Mouse (Mus musculus): ENCODE data around the gene Fhit. TPM values are rescaled to one million over a fixed set of nuclear protein-coding genes. Genes with fewer than 3 reads are reported as not detected.

The Fhit gene
- total RNA-seq, 2 experiments from 2014 or later: 5.1 to 6.5 TPM

DNA sequence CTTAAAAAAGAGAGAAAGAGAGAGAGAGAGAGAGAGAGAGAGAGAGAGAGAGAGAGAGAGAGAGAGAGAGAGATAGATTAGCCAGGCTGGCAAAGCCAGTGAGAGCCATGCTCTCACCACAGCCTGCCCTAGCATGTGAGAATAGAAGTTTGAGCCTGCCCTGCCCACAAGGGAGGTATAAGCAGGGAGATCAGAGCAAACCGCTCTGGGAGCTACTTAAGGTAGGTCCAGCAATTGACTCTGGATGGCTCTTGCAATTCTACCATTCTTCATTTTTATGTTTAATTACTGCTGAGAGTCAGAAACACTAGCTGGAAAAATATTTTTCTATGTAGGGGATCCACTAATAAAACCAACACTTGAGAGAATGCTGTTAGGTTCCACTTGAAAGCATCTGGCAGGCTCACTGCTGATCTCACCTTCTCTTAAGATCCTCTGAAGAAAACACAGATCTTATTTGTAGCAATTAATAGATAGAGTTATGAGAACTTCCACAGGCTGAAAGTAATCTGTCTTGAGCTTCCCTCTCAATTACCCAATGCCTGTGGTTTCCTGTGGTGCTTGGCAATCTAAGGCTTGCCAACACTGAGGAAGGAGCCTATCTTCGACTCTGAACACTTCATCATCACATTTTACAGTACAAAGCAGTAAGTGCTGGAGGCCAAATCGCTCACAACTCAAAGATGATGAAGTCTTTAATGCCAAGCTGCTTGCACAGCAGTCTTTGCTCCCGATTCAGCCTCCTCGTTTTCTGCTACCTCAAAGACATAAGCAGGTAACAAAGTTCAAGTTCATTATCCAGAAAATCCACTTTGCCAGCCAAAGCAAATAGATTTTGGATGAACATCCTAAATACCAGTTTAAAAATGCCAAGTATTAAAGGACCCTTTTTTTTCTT is 793.8 kb downstream of the Fhit start:
- no peak for DNase-seq (ENCODE audit: low spot score in 2 of 2)

DNA sequence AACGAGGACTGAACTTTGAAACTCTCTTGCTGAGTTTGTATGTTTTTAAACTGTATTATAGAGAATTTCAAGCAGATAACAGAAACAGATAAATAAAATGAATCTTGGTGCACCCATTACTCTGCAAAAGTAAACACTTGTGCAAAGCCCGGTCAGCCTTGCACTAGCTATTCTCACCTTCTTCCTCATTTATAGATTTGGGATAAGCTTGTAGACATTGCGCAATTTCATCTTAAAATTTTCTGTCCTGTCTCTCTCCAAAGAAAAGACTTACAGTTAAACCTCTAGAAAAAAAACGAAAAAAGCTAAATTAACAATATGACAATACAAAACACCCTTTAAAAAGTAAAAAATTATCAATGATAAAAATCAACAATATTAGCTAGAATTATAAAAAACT is 795.0 kb downstream of the Fhit start:
- no peak for DNase-seq (ENCODE audit: low spot score in 2 of 2)

DNA sequence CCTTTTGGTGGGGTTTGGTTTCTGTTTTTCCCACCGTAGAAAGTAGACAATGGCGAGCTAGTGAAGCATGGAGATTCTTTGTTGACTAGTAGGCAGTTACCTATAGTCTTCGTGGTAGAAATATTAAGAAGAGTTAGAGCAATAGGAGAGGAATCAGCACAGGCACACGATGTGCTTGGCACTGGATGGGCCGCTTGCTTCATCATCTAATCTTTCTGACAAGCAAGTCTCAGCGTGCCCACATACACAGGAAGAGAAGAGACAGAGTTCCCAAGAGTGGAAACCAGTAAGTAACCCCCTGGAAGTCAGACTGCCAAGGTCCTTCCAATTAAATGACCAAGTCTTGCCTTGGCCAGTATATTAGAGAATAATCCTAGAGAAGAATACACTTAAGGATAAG is 797.6 kb downstream of the Fhit start:
- DNase-seq (ENCODE audit: low spot score in 2 of 2): no peak

DNA sequence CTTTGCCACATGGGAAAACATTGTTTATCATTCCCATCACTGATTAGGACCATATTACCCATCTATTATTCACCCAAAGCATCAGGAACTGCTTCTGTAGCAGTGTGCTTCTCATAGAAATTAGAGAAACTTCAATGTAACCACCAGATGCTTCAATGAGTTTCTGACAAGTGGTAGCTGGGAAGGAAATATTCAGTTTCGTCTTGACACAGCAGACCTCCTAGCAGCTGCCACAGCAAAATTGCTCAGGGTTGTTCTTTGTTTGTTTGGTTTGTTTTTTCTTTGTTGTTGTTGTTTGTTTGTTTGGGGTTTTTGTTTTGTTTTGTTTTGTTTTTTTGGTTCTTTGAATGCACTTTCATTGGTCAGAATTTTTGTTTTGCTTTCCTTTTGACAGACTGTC is 798.5 kb downstream of the Fhit start:
- DNase-seq (ENCODE audit: low spot score in 2 of 2): no peak

DNA sequence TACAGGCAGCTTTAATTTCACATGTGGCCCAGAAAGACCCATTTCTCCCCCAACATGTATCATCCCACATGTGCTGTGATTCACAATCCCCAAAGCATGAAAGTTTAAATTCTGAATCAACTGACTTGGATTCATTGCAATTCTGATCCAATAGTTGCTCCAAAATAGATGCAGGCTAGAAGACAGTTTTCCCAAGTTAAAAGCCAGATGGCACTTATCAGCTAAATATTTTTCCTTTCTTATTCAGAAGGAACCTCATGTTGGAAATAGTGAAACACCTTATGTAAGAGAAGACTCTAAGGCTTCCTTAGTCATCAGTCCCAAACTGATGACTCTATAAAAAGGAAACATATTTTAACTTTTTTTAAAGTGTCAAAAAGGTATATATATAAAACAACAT is 815.9 kb downstream of the Fhit start:
- DNase-seq (ENCODE audit: low spot score in 2 of 2): peak in 1 of 2 experiments; percentile 11

DNA sequence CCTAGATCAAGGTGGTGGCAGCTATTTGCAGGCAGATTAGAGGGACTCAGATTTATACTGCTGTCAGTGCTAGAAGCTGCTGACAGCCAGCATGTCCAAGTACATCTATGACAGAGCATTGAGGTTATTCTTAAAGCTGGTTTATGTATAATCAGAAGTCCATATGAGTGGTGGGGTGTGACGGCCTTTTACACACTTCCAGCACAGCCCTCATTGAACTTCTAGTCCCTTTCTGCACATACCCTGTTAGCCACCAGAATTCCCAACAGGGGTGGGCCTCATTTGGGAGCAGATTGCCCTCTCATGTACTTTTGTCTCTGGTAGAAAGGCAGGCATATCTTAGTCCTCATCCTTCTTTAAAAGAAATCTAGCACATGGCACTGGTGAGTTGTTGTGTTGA is 817.8 kb downstream of the Fhit start:
- DNase-seq (ENCODE audit: low spot score in 2 of 2): no peak

DNA sequence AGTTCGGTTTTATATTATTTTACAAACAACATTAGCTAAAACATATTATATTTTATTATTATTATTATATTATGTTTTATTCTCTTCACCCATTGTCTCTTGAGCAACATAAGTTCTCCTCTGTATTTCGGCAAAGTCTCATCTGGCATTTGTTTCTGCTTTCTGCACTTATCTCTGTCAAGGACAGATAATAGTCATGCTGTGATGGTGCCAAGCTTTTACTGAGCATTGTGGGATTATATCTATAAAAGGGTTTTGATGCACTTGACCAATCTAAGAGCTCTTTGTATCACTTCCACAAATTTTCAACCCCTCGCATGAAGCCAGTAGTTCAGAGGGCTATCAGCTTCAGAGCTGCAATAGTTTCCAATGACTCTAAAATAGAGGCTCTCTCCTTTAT is 845.1 kb downstream of the Fhit start:
- DNase-seq (ENCODE audit: low spot score in 2 of 2): no peak

DNA sequence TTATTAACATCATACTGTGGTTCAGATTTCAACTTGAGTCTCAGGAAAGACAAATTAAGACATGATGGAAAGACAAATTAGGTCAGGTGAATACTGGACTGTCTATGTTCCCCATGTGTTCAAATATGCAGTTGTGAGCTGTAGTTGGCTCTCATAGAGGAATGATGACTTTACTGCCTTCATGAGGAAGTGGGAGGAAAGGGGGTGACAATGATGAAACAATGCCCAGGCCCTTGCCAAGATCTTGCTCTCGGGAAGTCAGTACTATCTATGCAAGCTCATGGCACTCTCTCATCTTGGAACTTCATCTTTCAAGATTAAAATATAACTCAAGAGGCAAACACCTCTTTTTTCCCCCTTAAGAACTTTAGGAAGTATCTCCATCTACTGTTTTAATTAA is 849.6 kb downstream of the Fhit start:
- DNase-seq (ENCODE audit: low spot score in 2 of 2): no peak

DNA sequence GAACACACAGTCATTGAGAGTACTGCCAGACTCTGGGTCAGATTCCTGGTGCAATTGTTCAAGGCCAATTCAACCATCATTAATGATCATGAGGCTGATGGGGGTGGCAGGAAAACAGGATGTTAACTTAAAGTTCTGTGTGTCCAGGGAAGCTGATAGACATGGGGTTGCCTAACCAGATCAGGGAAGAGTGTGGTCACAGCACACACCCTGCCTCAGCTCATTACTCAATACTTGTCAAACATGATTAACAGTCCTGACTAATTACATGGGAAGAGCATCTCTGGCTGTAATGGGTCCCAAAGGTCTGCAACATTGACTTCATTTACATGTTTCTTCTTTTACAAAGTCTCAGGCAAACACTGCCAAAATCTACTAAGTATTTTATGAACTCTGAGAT is 856.5 kb downstream of the Fhit start:
- no peak for DNase-seq (ENCODE audit: low spot score in 2 of 2)

DNA sequence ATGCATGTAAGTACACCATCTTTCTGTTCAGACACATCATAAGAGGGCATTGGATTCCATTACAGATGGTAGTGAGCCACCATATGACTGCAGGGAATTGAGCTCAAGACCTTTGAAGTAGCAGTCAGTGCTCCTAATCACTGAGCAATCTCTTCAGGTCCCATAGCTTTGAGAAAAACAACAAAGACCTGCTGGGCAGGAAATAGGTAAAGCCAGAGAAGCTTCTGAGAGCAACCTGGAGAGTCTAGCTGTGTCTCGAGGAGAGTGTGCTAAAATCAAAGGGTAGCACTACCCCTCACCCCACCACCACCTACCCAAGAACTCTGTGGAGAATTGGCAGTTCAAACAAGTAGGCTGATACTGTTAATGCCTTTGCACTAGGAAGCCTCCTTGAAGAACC is 860.3 kb downstream of the Fhit start:
- no peak for DNase-seq (ENCODE audit: low spot score in 2 of 2)

DNA sequence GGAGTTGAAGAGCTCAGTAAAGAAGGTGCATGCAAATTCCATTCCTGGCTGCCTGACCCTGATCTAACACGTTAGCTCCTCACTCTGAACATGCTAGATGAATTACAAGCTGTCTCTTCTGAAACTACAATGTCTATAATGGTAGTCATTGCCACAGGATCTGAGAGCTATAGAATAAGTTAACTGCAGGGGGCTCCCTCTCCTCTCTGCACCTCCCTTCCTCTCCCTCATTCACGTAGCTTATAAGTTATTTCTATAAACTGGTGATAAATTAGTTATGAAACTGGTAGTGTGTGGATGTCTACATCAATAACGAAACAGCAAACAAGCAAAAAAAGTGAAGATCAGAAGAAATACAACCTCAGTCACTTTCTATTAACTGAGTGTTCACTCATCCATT is 860.9 kb downstream of the Fhit start:
- DNase-seq (ENCODE audit: low spot score in 2 of 2): no peak

DNA sequence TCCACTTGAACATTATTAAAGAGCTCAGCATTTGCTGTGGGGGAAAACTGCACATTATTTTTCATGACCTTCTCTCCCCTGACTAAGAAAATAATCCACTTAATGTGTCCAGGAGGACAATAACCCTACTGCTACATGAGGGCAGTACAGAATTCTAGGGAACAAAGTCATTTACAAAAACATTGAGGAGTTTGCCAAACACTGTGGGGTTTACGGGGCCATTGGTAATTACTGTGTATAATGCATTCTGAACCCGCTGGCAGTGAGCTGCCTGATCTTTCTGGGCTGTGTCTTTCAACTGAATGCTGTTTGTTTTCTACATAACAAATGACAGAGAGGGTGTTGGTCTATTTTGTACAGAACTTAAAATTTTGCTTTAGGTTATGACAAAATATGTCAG is 862.8 kb downstream of the Fhit start:
- no peak for DNase-seq (ENCODE audit: low spot score in 2 of 2)

DNA sequence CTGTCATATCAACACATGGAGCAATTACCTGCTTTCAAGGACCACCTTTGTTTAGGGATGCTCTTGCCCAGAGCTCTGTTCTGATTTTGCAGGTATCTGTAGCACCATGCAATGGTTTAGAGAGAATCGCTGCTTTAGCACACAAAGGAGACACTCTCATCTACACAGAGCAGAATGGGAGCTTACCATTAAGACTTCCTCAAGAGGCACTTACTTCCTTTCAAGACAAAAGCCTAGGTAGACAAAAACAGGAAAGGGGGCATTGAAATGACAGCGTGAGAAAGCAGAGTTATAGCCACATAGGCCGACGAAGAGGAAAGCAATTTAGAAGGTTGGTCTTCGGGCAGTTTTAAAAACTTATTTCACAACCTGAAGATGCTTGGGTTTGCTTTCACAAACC is 872.8 kb downstream of the Fhit start:
- no peak for DNase-seq (ENCODE audit: low spot score in 2 of 2)

DNA sequence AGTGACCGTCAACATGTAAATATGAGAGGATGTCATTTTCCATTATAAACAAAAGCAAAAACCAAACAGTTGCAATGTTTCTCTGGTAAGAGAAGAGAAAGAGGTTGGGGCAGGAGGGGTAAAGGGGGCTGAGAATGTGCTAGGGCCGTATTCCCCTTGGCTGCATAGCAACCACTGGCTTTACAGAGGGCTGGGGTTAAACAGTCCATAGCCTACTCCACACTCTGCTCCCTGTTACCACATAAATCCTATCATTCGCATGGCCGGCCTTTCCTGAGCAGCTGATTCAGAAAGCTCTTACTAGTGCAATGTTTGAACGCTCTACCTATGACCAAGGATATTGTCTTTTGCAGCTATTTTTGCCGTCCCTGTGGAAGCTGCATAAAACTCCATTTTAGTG is 875.8 kb downstream of the Fhit start:
- DNase-seq (ENCODE audit: low spot score in 2 of 2): no peak

DNA sequence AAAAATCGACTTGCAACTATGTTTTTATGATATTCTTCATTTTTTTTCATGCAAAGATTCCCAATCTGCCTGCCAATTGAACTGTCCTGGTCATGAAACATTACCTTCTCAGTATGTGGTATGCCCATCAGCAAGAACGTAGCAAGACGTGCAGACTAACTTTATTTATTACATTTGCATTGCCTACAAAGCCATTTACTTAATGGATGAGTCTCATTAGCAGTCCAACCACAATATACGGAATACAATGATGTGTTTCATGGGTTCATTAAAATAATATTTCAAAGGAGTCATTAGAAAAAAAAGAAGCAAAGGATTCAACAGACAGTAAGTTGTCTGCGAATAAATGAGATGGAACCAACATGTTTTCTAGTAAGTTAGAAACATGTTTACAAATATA is 933.1 kb downstream of the Fhit start:
- no peak for DNase-seq (ENCODE audit: low spot score in 2 of 2)

DNA sequence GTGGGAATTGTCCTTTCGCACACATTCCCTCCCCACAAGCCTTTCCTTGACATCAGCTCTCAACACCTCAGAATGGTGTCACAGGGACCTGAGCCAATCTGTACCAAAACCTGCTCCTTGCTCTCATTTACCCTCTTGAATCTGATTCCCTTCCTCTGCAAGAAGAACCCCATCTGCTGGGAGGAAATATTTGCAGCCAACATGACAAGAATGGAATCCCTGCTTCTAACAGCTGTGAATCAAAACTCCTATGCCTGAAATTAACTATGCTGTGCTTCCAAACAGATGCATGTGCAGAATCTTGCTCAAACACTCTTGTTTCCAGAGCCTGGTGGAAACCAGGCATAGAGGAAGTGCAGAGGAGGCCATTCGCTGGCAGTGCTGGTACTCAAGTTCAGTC is 940.0 kb downstream of the Fhit start:
- DNase-seq (ENCODE audit: low spot score in 2 of 2): peak; percentile 11 to 27

DNA sequence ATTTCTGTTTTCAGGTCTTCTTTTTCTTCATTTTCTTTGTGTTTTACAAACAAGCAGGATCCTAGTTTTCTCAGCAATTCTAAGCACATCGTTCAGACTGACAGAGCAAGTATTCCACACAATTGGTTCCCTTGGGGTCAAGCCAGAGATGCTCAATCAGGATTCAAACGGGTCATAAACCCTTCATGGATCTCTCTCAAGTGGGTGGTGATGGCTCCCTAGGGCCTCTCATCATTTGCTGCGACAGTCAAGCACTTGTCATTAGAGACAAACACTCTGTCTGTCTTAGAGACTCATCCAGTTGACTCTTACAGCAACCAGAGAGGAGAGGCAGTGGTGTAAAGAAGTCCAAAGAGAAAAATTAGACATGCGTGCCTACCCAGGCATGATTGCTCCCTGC is 948.6 kb downstream of the Fhit start:
- no peak for DNase-seq (ENCODE audit: low spot score in 2 of 2)

DNA sequence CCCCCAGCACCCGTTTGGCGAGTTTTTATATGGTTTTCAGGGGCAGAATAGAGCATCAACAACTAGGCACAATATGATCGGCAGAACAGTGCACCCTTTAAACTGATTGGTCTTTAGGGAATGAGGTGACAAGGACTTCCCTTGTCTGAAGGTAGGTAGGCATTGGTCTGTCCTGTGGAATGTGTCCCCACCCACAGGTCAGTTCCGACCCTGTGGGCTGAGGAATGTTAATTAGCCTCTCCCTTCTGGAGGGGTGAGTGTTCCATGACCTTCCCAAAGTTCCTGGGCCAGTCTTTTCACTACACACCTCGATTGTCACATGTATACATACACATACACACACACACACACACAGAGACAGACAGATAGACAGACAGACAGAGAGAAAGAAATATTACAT is 950.7 kb downstream of the Fhit start:
- DNase-seq (ENCODE audit: low spot score in 2 of 2): no peak

DNA sequence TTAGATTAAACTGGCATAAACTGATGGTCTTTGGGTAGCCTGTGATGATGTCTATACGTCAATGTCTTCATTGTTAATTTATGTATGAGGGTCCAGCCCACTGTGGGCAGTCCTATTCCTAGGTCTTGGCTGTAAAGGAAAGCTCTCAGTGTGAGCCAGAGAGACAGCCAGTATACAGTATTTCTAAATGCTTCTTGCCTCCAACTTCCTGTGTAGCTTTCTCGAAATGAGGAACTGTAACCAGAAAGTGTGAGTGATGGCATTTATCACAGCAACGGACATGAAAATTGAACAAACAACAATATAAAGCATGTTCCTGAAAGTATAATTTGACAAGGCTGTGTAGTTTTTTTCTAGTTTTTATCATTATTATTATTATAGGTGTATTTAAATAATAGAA is 952.8 kb downstream of the Fhit start:
- DNase-seq (ENCODE audit: low spot score in 2 of 2): no peak

DNA sequence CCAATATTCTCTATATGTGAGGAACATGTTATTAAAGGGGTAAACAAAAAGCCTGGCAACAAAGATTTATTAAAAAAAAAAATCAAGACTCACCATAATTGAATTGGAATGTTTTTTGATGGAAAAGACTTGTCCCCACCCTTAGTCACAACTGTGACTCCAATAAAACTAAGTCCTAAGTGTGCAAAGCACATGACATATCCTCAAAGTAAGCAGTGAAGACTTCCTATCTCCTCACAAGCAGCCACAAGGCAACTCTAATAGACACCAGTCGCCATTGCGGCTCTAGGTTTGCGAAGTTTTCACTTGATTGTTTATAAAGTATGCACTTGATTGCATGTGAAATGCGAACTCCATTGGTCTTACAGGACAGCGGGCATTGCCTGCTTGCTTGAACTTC is 956.1 kb downstream of the Fhit start:
- DNase-seq (ENCODE audit: low spot score in 2 of 2): no peak

DNA sequence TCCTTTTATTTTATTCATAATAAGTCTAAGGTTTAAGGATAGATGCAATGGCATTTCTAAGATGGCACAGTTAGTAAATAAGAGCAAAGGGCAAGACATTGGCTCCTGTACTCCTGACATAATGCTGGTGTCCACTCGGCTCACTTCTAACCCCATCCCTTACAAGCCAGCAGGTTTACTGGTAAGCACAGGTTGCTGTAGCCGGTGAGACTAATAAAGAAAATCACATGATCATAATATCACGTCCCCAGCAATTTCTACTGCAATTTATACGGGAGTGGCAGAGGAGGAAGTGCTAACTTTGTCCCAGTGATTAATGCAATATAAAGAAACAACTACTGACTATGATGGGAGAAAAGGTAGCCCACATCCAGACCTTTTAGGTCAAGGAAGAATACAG is 956.5 kb downstream of the Fhit start:
- DNase-seq (ENCODE audit: low spot score in 2 of 2): no peak

DNA sequence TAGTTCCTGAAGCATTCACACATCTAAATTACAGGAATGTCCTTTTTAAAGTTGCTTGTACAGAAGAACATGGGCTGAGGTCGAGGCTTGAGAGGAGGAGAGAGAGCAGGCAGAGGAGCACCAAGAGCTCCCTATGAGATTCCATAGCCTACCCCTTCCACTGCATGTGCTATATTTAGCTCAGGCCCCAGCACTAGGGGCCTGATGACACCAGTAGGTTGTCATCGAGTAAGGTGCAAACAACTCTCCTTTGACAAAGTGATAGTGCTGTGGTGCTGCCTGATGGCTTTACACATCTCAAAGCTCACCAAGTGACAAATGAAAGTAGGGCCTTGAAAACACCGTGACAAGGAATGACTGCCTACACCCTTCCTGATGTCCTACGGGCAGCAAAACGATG is 967.7 kb downstream of the Fhit start:
- DNase-seq (ENCODE audit: low spot score in 2 of 2): no peak

DNA sequence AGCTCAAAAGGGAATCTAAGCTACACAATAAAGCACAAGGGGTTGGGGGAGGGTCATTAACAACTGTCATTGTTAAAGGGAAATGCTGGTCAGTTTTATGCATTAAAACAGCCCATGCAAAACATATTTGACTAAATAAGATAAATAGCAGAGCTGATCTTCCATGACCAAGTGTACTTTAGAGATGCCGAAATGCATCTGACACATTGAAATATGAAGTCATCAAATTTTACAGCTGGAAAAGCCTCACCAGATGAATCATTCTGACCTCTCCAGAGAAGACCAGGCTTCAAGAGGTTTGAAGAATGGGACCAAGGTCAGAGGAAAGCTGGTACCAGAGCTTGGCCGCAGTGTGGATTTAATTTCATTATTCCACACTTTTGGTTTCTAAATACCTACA is 990.1 kb downstream of the Fhit start:
- no peak for DNase-seq (ENCODE audit: low spot score in 2 of 2)

Measured in layer of hippocampus, postnatal 14 days (tissue).